Mouse (Mus musculus) testis, adult 2 months (tissue): ENCODE data around the gene Nktr. TPM values are rescaled to one million over a fixed set of nuclear protein-coding genes. Genes with fewer than 3 reads are reported as not detected.

Source experiments
- H3K27ac ChIP-seq: fragments of 200-500 bp; 2 replicates; pipeline ENCODE4 v1.5.1; 2012; ENCODE audit warnings: low read depth, low read length; ENCODE audit not compliant: control insufficient read depth, insufficient read depth
- H3K27me3 ChIP-seq: fragments of 200-500 bp; 2 replicates; pipeline ENCODE4 v1.6.1; 2012; ENCODE audit warnings: mild to moderate bottlenecking, low read length, moderate library complexity; ENCODE audit not compliant: control insufficient read depth, insufficient read depth
- H3K36me3 ChIP-seq: fragments of 200-500 bp; 2 replicates; pipeline ENCODE4 v1.6.1; 2012; ENCODE audit warnings: mild to moderate bottlenecking, low read length; ENCODE audit not compliant: control insufficient read depth, insufficient read depth
- H3K4me1 ChIP-seq: fragments of 200-500 bp; 2 replicates; pipeline ENCODE4 v1.6.1; 2012; ENCODE audit warnings: low read length; ENCODE audit not compliant: control insufficient read depth, insufficient read depth
- H3K4me3 ChIP-seq: fragments of 200-500 bp; 2 replicates; pipeline ENCODE4 v1.5.1; 2012; ENCODE audit warnings: low read depth, mild to moderate bottlenecking, low read length, moderate library complexity, mixed read lengths; ENCODE audit not compliant: control insufficient read depth
- CTCF ChIP-seq: fragments of 200-500 bp; IDR thresholded peaks from 2 replicates; pipeline ENCODE4 v1.5.1; 2012; ENCODE audit warnings: low read depth, mild to moderate bottlenecking, inconsistent platforms, low read length, moderate library complexity; ENCODE audit not compliant: control insufficient read depth, insufficient read depth, insufficient replicate concordance
- POLR2A ChIP-seq: fragments of 200-500 bp; IDR thresholded peaks from 2 replicates; pipeline ENCODE4 v1.6.1; 2012; ENCODE audit warnings: low read depth, mild to moderate bottlenecking, inconsistent platforms, low read length, moderate library complexity; ENCODE audit not compliant: control insufficient read depth
- polyA plus RNA-seq: library from polyadenylated mRNA; depleted of rRNA; stranded (reverse); fragments of >200 nt; gene quantifications from 2 replicates; pipeline ENCODE4 v1.2.3, GENCODE M21; 2012

Nktr gene
- polyA plus RNA-seq, 1 experiment = 58.4 TPM

GRCm38 (mm10) chr9:121784801-121785200 is 65.8 kb downstream of the Nktr start:
- Histone ChIP-seq H3K36me3 (no peaks in the 10 kb centered on the region), H3K4me1 (no peaks in the 10 kb centered on the region), H3K4me3 (no peak overlapping the region), H3K27ac (no peak overlapping the region), H3K27me3 (no peaks in the 10 kb centered on the region)
- TF ChIP-seq CTCF (no peak), POLR2A (no peak)

GRCm38 (mm10) chr9:121785261-121785660 is 66.3 kb downstream of the Nktr start:
- H3K36me3 ChIP-seq = no peaks in the 10 kb centered on the region
- no peaks in the 10 kb centered on the region for H3K27me3 ChIP-seq
- peaks cover 2% of the 10 kb centered on the region for H3K4me1 ChIP-seq
- no peak overlapping the region for H3K4me3 ChIP-seq
- no peak for TF ChIP-seq CTCF
- no peak for TF ChIP-seq POLR2A
- no peak overlapping the region for H3K27ac ChIP-seq

- Histone ChIP-seq H3K27me3 (no peaks in the 10 kb centered on the region), H3K4me3 (no peak overlapping the region), H3K36me3 (no peaks in the 10 kb centered on the region), H3K27ac (no peak overlapping the region), H3K4me1 (peaks cover 2% of the 10 kb centered on the region)
- no peak for TF ChIP-seq POLR2A
- TF ChIP-seq CTCF = no peak
These were observed 67.4 kb downstream of the Nktr start for GRCm38 (mm10) chr9:121786359-121786758.

GRCm38 (mm10) chr9:121791206-121791605 is 72.2 kb downstream of the Nktr start:
- Histone ChIP-seq H3K4me3 (no peak overlapping the region), H3K27ac (no peak overlapping the region)

GRCm38 (mm10) chr9:121791757-121792521 is 73.0 kb downstream of the Nktr start, which contains the start of gene Hhatl:
Gene Hhatl, minus strand, starts transcription at chr9:121792507.
- H3K4me1 ChIP-seq = peaks cover 2% of the 10 kb centered on the region
- no peaks in the 10 kb centered on the region for H3K36me3 ChIP-seq
- no peak within 1 kb of the TSS for H3K27ac ChIP-seq
- H3K4me3 ChIP-seq = no peak within 1 kb of the TSS
- no peak for TF ChIP-seq CTCF
- no peak for TF ChIP-seq POLR2A
- no peaks in the 10 kb centered on the region for H3K27me3 ChIP-seq

More at GRCm38 (mm10) chr9:121791206-121791605, 72.2 kb downstream of the Nktr start:
- Histone ChIP-seq H3K27me3 (no peaks in the 10 kb centered on the region), H3K4me1 (peaks cover 2% of the 10 kb centered on the region), H3K36me3 (no peaks in the 10 kb centered on the region)
- TF ChIP-seq CTCF (no peak), POLR2A (no peak)

- peaks cover 4% of the 10 kb centered on the region for H3K4me1 ChIP-seq
- no peak for TF ChIP-seq POLR2A
- TF ChIP-seq CTCF = no peak
- H3K4me3 ChIP-seq = no peak overlapping the region
- H3K27ac ChIP-seq = no peak overlapping the region
- no peaks in the 10 kb centered on the region; the same call in none of the 2 replicates for H3K36me3 ChIP-seq
- no peaks in the 10 kb centered on the region for H3K27me3 ChIP-seq
These were observed 76.1 kb downstream of the Nktr start for GRCm38 (mm10) chr9:121794972-121795539.

- no peaks in the 10 kb centered on the region; the same call in none of the 2 replicates for H3K36me3 ChIP-seq
- H3K27me3 ChIP-seq = no peaks in the 10 kb centered on the region
- H3K27ac ChIP-seq = no peak overlapping the region
- peaks cover 2% of the 10 kb centered on the region; the same call in 1 of the 2 replicates for H3K4me1 ChIP-seq
- no peak overlapping the region for H3K4me3 ChIP-seq
- TF ChIP-seq CTCF = no peak
These were observed 78.8 kb downstream of the Nktr start for GRCm38 (mm10) chr9:121797722-121798121.
